Mouse (Mus musculus): ENCODE results near the gene Stard8.

DNA sequence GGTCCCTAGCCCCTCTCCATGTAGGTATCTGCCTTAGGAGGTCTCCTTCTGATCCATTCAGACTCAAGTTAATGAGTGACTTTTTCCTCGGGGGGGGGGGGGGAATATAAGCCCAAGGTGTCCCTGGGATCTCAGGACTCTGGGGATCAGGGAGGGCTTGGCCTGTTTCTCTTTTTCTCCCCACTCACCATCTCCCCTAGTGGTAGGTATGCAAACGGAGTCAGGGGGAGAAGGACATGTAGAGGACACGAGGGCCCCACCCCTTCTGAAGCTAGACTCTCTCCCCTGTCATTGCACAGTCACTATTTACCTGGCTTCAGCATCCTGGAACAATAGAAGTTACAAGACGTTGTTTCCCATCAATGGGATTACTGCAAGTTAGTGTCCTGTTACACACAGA lies 45.1 kb downstream of the Stard8 start:
- TF ChIP-seq POLR2A (IDR thresholded peaks at IDR 0.05; ENCODE audit: borderline replicate concordance, extremely low read depth, insufficient read depth, insufficient read length, poor library complexity, severe bottlenecking) (no peak), CTCF (IDR thresholded peaks at IDR 0.05; ENCODE audit: borderline replicate concordance, extremely low read depth, insufficient read depth, insufficient read length) (0 out of 2 replicates have a peak, but pooled peaks have one; percentile 1)
